Mouse (Mus musculus) neural tube, embryonic 10.5 days (tissue): ENCODE results near the gene Bbip1.

Experiments
- DNase-seq: peaks from one replicate; pipeline ENCODE4 v3.0.0-alpha.2; 2017; ENCODE audit warnings: low spot score; ENCODE audit errors: extremely low spot score

Bbip1 gene

GRCm38 (mm10) chr19:53892061-53892460, 52.4 kb downstream of the Bbip1 start, which contains the start of gene Pdcd4:
TSS of gene Pdcd4 (plus strand) at chr19:53892231.
- DNase-seq: no peak

GRCm38 (mm10) chr19:53891569-53891968, 52.9 kb downstream of the Bbip1 start:
- no peak for DNase-seq

DNA sequence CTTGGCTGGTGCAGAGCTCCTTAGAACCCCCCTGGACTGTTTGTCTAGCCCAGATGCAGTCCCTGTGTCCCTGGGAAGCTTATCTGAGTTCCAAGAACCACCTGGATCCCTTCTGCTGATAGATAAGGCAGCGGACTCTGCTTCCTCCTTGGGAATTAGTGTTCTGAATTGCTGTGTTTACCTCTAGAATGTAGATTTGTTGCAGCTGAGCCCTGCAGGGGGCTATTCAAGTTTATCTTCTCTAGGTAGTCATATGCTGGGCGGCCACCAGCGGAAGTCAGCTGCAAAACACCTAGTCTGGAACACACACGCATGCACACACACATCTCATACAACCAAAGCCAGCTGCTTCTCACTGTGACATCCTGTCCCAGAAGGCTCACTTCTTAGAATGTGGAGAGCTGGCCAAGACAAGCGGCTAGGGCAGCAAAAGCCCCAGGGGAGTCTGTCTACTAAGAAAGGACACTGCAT, 53.6 kb downstream of the Bbip1 start:
- DNase-seq: no peak

DNA sequence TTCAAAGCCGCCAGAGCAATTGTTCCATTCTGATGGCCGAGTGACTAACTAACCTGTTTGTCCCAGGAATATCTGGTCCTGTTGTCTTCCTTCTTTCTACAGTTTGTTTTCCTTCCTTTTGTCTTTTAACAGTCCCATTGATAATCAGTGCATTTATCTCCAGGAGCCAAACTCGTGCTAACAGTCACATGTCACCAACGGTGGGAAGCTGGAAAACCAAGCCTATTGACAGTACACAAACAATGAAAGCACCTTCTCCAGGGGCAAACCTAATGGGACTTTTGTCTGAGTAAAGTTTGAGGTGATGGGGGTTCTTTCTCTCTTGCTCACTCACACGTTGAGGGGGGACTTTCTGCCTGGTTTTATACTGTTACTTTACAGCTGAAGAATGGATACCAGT, 54.2 kb downstream of the Bbip1 start:
- DNase-seq: no peak

DNA sequence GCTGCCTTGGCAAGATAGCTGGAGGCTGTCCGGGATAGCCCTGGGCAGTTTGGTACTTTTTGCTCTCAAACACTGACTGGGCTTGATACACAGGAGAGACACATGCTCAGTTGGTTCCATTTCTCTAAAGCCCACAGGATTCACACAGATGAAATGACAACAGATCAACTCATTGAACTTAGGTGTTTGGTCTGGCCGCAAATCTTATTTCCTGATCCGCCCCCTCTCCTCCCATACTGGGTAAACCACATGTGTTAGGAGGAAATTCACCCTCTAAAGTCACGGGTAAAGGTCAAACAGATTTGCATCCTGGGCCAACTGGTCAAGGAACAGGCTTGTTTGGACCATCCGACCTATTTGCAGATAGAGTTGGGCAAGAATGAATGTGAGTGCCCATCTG, 54.9 kb downstream of the Bbip1 start:
- no peak for DNase-seq

DNA sequence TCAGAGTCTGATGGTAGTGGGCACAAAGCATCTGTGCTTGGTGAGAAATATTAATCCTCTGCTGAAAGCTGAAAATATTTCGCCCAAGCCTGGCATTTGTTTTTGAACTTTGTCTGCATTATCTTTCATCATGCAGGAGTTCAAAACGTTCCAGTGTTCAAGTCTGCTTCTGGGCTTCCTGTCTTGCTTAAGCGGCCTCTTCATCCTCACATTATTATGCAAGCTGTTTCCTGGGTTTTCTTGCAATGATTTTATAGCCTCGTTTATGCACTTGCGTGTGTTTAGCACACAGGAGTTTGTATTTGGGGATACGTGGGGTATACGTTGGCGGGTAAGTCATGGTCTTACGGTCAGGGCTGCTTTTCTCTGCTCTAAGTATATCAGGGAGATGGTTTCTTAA, 56.1 kb downstream of the Bbip1 start:
- no peak for DNase-seq

- DNase-seq: no peak
Observed at GRCm38 (mm10) chr19:53887822-53888221, 56.6 kb downstream of the Bbip1 start.

DNA sequence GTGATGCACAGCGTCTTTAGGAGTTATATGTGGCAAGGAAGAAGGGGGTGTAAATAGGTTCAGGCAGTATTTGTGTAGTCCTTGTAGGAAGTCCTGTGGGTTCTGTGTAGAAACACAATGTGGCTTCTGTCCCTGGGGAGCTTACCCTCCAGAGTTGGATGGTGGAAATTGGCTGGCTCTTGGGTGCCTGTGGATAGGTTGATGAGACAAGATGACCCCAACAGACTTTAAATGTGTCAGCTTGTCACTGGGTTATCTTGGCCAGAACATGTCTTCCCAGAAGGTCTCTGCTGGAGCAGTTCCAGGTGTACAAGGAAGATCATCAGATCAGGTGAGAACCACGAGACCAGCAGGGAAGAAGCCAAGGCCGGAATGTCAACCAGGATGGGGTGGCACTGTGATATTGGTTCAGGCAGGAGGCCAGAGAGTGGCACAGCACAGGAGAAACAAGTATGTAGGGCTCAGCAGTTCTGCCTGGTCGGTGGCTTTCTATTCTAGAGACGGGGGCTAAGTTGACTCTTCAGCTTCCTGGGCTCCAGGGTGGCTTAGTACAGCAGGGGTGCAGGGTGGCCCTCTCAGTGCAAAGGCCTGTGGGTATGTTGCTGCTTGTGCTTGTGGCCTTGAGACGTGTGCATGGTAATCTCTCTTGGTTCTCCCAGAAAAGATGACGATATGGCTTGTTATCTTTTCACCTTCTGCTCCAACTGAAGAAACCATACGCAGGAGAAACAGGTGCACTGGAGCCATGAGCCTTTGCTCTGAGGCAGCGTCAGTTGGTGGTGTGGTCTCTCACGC, 57.7 kb downstream of the Bbip1 start:
- no peak for DNase-seq

- DNase-seq: no peak
Observed at GRCm38 (mm10) chr19:53885450-53885849, 59.0 kb downstream of the Bbip1 start.

DNA sequence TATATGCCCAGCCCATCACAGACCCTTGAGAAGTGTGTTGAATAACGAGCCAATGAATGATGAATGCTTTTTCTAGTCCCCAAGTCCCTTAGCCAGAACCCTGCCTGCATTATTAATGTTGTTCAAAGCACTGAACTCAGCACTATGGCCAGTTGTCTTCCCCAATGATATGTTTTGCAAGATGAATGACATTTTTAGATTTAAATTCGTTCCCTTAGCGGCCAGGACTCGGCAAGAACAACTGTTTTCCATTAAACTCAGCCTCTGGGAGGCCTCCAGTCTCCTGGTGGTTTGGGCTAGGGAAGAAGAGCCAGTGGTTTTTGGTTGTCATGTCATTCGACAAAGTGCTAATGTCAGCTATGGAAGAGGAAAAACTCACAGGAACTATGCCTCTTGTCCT, 62.6 kb downstream of the Bbip1 start:
- DNase-seq: no peak

DNA sequence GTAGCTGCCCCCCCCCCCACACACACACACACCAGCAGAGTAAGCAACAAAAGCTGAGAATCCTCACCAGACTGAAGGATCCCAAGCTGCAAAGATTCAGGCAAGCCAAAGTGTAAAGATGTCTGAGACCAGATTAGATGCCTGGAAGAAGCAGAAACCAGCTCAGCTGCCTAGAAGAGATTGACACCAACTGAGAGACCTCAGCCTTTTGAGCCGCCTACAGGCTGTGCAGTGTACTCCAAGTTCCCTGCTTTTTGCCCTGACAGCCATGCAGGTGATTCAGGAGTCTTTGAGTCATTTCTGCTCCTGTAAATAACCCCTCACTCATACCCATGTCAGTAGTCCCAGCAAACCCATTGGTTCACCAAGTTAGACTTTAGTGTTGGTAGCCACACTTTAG, 64.0 kb downstream of the Bbip1 start:
- no peak for DNase-seq
